Mouse (Mus musculus): Measurements from ENCODE around the gene Krt15.

The Krt15 gene

GRCm38 (mm10) chr11:100124901-100125300, 10.8 kb downstream of the Krt15 start:
- no peak for DNase-seq (ENCODE audit: low read depth)

- no peak for DNase-seq (ENCODE audit: low read depth)
Measured at GRCm38 (mm10) chr11:100121466-100121865, 14.3 kb downstream of the Krt15 start, which contains the start of gene Krt13. TSS of gene Krt13 (minus strand) at chr11:100121566.

- DNase-seq (ENCODE audit: low read depth) = no peak
Measured at GRCm38 (mm10) chr11:100120331-100120730, 15.4 kb downstream of the Krt15 start.

GRCm38 (mm10) chr11:100113742-100114029, 22.0 kb downstream of the Krt15 start:
- DNase-seq (ENCODE audit: low read depth) = no peak

- DNase-seq (ENCODE audit: low read depth) = no peak
Measured at GRCm38 (mm10) chr11:100112935-100113741, 22.6 kb downstream of the Krt15 start.

GRCm38 (mm10) chr11:100105576-100106122, 30.1 kb downstream of the Krt15 start, which contains the start of gene Krt36:
TSS of gene Krt36 (minus strand) at chr11:100105626.
- DNase-seq (ENCODE audit: low read depth) = no peak

- no peak for DNase-seq (ENCODE audit: low read depth)
Measured at GRCm38 (mm10) chr11:100102693-100103429, 32.9 kb downstream of the Krt15 start.

- no peak for DNase-seq (ENCODE audit: low read depth)
Measured at GRCm38 (mm10) chr11:100100391-100100790, 35.3 kb downstream of the Krt15 start.

- DNase-seq (ENCODE audit: low read depth) = no peak
Measured at GRCm38 (mm10) chr11:100097819-100098218, 37.9 kb downstream of the Krt15 start.

- no peak for DNase-seq (ENCODE audit: low read depth)
Measured at GRCm38 (mm10) chr11:100096141-100096540, 39.6 kb downstream of the Krt15 start, which contains the start of gene Krt35. TSS of gene Krt35 (minus strand) at chr11:100096241.

- DNase-seq (ENCODE audit: low read depth) = no peak
Measured at GRCm38 (mm10) chr11:100088378-100089025, 47.2 kb downstream of the Krt15 start.

- DNase-seq (ENCODE audit: low read depth) = no peak
Measured at GRCm38 (mm10) chr11:100087861-100088260, 47.9 kb downstream of the Krt15 start, which contains the start of gene Krt32. TSS of gene Krt32 (minus strand) at chr11:100088226.
